Mouse (Mus musculus) cerebellum, adult 2 months (tissue): ENCODE measurements around the gene Sh2b3. TPM values are rescaled to one million over a fixed set of nuclear protein-coding genes. Genes with fewer than 3 reads are reported as not detected.

Experiments used
- DNase-seq, 2 experiments: peaks; one replicate each; pipeline ENCODE4 v3.0.0; 2021
- H3K27ac ChIP-seq: fragments of 200-500 bp; 2 replicates; pipeline ENCODE4 v1.5.1; 2012; ENCODE audit warnings: low read length, control low read depth, inconsistent platforms; ENCODE audit not compliant: insufficient read depth
- H3K27me3 ChIP-seq: fragments of 200-500 bp; 2 replicates; pipeline ENCODE4 v1.6.1; 2012; ENCODE audit warnings: inconsistent platforms, mild to moderate bottlenecking, low read length, moderate library complexity; ENCODE audit not compliant: control insufficient read depth, insufficient read depth
- H3K4me1 ChIP-seq: fragments of 200-500 bp; 2 replicates; pipeline ENCODE4 v1.6.1; 2011; ENCODE audit warnings: low read length; ENCODE audit not compliant: control insufficient read depth, insufficient read depth
- H3K4me3 ChIP-seq: fragments of 200-500 bp; replicated peaks from 2 replicates; pipeline ENCODE3; 2011; ENCODE audit warnings: mild to moderate bottlenecking, low read depth, low read length, control low read depth; ENCODE audit not compliant: insufficient read depth
- CTCF ChIP-seq: fragments of 200-500 bp; IDR thresholded peaks from 2 replicates; pipeline ENCODE4 v1.5.1; 2011; ENCODE audit warnings: low read depth, mild to moderate bottlenecking, control low read depth, low read length, moderate library complexity, borderline replicate concordance; ENCODE audit not compliant: insufficient read depth
- POLR2A ChIP-seq: fragments of 200-500 bp; IDR thresholded peaks from 2 replicates; pipeline ENCODE4 v1.6.1; 2011; ENCODE audit warnings: low read length, control low read depth, borderline replicate concordance; ENCODE audit not compliant: insufficient read depth
- WGBS: fragments of 180-500 bp; shearing (Covaris S2); methylation state at CpG from one replicate; pipeline ENCODE4 v1.1.7; 2018; 5-methylcytosine and 5-hydroxymethylcytosine counted together
- polyA plus RNA-seq: library from polyadenylated mRNA; depleted of rRNA; stranded (reverse); fragments of >200 nt; gene quantifications from 2 replicates; pipeline ENCODE4 v1.2.3, GENCODE M21; 2012; rRNA removed

The Sh2b3 gene
- polyA plus RNA-seq, 1 experiment: 30.8 TPM

DNA sequence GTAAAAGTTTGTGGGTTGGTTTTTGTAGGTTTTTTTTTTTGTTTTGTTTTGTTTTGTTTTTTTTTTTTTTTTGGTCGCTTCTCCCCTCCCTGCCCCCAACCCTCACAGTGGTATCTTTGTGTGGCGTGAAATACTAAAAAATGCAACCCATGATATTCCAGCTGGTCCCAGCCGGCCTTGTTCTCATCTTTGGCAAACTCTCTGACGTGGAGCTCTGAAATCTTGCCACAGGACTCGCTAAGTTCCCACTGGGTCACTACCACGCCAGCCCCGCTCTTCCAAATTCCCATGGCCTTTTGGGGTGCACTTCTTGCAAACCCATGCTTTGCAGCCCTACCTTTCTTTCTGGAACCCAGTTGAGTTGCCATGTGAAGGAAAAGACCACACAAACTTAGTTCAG is 67.6 kb downstream of the Sh2b3 start:
- WGBS: 39% methylated on average over 7 of the region's 7 CpGs
- Histone ChIP-seq H3K4me3 (no peak overlapping the region), H3K27ac (no peak overlapping the region), H3K27me3 (no peaks in the 10 kb centered on the region), H3K4me1 (no peaks in the 10 kb centered on the region; the same call in none of the 2 replicates)
- TF ChIP-seq CTCF: no peak
- TF ChIP-seq POLR2A: no peak
- no peak for DNase-seq

GRCm38 (mm10) chr5:121767564-121767963 is 69.9 kb downstream of the Sh2b3 start:
- Histone ChIP-seq H3K4me3 (no peak overlapping the region), H3K27ac (no peak overlapping the region), H3K27me3 (no peaks in the 10 kb centered on the region), H3K4me1 (no peaks in the 10 kb centered on the region; the same call in none of the 2 replicates)
- no peak for DNase-seq
- no peak for TF ChIP-seq POLR2A
- no peak for TF ChIP-seq CTCF
- WGBS: 76% methylated on average over 2 of the region's 2 CpGs

DNA sequence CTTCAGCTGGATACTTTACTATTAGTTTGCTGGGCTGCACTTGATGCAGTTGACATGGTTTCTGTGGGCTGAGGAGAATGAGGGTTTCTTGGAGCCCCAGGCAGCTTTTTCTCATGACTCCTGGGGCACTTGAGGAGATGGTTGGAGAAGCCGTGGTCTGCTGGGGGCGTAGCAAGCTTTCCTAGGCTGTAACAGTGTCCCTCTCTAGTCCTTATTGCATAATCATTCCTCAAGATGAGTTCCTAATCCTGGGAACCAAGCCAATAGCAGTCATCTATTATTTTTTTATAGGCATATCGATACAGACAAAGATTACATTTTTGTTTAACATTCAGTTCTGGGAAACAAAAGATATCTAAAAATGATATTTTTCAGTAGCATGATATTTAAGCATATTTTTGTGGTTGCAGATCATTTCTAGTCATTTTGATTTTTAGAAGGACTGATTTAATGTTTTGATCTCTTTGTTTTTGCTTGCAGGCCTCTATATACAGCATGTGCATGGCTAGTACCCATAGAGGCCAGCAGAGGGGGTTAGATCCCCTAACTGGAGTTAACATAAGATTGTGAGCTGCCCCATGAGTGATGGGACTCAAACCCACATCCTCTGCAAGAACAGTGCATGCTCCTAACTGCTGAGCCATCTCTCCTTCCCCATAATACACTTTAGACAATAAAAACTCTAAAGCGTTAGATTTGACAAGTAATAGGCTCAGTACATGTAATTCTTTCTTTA is 71.2 kb downstream of the Sh2b3 start:
- Histone ChIP-seq H3K4me3 (no peak overlapping the region), H3K27ac (no peak overlapping the region)
- WGBS: 84% methylated on average over 4 of the region's 4 CpGs

More for the DNA sequence above, 71.2 kb downstream of the Sh2b3 start:
- no peak for DNase-seq
- H3K27me3 ChIP-seq: no peaks in the 10 kb centered on the region
- TF ChIP-seq CTCF (no peak), POLR2A (no peak)
- H3K4me1 ChIP-seq: peaks cover 7% of the 10 kb centered on the region

Other genes with a start within 250 kb of the Sh2b3 start
- 174 and 192 TPM in 2 replicates for gene Aldh2, start 243.8 kb downstream of the Sh2b3 start, polyA plus RNA-seq
- gene Acad12, start 218.7 kb downstream of the Sh2b3 start, polyA plus RNA-seq: 3.8 and 5.3 TPM in 2 replicates
- 3.6 and 4.0 TPM in 2 replicates for gene Acad10, start 177.1 kb downstream of the Sh2b3 start, polyA plus RNA-seq
- gene Brap, start 177.1 kb downstream of the Sh2b3 start, polyA plus RNA-seq: 51.2 and 54.4 TPM in 2 replicates
- 149 and 165 TPM in 2 replicates for gene Atxn2, start 126.3 kb downstream of the Sh2b3 start, polyA plus RNA-seq
- gene Pheta1, start 11.3 kb upstream of the Sh2b3 start, polyA plus RNA-seq: 17.6 and 19.0 TPM in 2 replicates
- 31.9 and 36.7 TPM in 2 replicates for gene Cux2, start 212.5 kb upstream of the Sh2b3 start, polyA plus RNA-seq